Mouse (Mus musculus) thymus, adult 2 months (tissue): ENCODE data around the gene Plxnb3.
"Not testable (repeated sequence)": the region's sequence is repeated elsewhere in the genome, so short reads cannot be mapped to it uniquely, and the experiment has no call there.

ENCODE experiments used
- CTCF ChIP-seq: fragments of 200-500 bp; IDR thresholded peaks from 2 replicates; pipeline ENCODE4 v1.5.1; 2012; ENCODE audit warnings: mild to moderate bottlenecking, control low read depth, low read length, moderate library complexity, borderline replicate concordance; ENCODE audit not compliant: control insufficient read depth, poor library complexity, insufficient read depth; ENCODE audit errors: extremely low read depth
- POLR2A ChIP-seq: fragments of 200-500 bp; IDR thresholded peaks from 2 replicates; pipeline ENCODE4 v1.6.1; 2012; ENCODE audit warnings: mild to moderate bottlenecking, low read length, control low read depth, moderate library complexity; ENCODE audit not compliant: control insufficient read depth, poor library complexity, insufficient read depth; ENCODE audit errors: extremely low read depth

GRCm38 (mm10) chrX:73739841-73740240 lies 17.0 kb upstream of the Plxnb3 start:
- not testable (repeated sequence) for TF ChIP-seq CTCF, POLR2A
